Mouse (Mus musculus): ENCODE results near the gene Rad9b.

Gene Rad9b

GRCm38 (mm10) chr5:122285029-122285766 lies 68.8 kb downstream of the Rad9b start:
- DNase-seq (ENCODE audit: low read depth, low spot score) = peak; percentile 58

DNA sequence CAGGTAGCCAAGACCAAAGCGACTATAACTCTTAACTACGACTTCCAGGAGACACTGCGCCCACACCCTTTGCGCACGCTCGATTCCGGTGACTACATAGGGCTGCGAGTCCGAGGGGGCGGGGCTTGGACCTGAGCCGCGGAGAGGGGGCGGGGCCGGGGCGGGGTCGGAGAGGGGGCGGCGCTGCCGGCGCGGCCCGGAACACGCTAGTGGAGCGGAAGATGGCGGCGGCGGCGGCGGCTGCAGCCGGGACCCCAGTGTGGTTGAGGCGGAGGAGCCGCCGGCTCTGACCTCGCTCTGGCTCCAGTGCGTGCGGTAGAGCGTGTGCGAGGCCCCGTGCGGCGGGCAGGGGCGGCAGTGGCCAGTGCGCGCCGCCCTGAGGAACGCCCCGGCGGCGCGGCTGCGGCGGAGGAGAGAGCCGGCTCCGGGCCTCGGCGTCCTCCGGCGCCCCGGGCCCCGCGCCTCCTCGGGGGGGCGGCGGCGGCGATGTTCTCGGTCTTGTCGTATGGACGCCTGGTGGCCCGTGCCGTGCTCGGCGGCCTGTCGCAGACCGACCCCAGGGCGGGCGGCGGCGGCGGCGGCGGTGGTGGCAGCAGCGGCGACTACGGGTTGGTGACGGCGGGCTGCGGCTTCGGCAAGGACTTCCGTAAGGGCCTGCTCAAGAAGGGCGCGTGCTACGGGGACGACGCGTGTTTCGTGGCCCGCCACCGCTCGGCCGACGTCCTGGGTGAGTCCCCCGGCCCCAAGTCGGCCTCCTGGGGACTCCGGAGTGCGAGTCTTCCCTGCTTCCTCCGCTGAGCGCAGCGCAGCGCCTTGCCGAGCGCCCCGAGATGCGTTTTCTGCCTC lies 69.6 kb downstream of the Rad9b start, which contains the start of gene Pptc7:
Gene Pptc7 (plus strand): TSS at position 183 of the 846 bp plus-strand sequence.
- DNase-seq (ENCODE audit: low read depth, low spot score) = peak; percentile 92

DNA sequence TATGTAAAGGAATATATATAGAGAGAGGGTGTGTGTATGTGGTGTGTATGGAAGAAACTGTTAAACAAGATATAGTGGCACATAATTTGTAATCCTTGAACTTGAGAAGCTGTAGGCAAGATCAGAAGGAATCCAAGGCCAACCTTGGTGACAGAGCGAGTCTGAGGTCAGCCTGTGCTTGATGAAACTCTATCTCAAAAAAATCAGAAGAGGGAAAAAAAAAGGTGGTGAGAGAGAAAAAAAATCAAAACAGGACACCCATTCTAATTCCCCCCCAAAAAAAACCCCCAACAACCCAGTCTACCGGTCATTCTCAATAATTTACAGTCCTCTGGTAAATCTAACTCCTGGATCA lies 70.2 kb downstream of the Rad9b start:
- no peak for DNase-seq (ENCODE audit: low read depth, low spot score)

DNA sequence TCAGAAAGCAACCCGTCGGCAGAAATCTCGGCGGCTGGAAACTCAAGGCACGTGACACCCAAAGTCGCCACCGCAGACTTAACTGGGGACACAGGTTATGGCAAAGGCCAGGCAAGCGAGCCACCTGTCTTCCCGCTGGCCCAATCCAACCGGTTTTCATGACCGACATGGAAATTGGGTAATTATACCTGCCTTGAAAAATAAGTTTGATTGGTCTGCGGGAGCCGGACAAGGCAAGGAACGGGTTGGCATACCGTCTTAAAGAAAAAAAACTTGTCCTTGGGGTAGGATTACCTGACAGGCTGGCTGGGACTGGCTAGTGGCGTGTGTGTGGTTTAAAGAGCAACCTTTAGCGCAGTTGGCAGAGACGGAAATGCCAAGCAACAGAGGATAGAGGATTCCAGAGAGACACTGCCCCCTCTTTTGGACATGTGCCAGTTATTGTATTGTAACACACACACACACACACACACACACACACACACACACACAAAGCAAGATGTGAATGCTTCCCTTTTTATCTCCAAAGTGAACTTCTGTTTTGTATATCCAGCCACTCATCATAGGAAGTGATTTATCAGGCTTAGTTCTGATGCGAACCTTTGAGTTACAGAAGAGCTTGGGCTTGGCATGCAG lies 73.1 kb downstream of the Rad9b start:
- DNase-seq (ENCODE audit: low read depth, low spot score) = peak; percentile 24

GRCm38 (mm10) chr5:122280422-122280826 lies 73.6 kb downstream of the Rad9b start:
- no peak for DNase-seq (ENCODE audit: low read depth, low spot score)

DNA sequence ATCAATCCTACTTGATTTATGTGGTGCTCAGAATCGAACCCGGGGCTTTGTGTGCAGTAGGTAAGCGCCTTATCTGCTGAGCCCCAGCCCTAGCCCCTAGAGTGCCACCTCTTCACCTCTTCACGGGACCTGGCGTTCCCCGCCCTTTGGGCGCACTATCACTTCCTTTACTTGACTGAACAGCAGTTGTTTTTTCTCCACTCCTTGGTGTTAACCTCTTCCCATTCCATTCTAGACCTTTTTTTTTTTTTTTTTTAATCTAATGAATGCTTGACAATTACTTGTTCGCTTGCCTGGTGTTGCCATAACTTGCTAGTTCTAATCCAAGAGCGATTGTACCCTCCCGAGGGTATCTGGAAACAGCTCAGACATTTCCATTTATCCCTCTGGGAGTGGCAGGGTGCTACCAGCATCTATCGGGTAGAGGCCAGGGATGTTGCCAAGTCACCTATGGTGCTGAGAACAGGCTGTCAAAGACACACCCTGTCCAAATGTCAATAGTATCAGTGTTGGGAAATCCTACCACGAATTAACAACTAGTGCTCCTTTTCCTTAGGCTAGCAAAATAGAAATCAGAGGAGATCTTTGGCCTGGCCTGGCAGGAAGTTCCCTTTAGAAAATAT lies 74.1 kb downstream of the Rad9b start:
- DNase-seq (ENCODE audit: low read depth, low spot score) = no peak

- DNase-seq (ENCODE audit: low read depth, low spot score) = no peak
Observed at GRCm38 (mm10) chr5:122278946-122279345, 75.1 kb downstream of the Rad9b start.

GRCm38 (mm10) chr5:122274785-122275184 lies 79.2 kb downstream of the Rad9b start:
- peak; percentile 100 for DNase-seq (ENCODE audit: low read depth, low spot score)

Data from R1 (cell line).